Mouse (Mus musculus) heart, postnatal 10 days (tissue): ENCODE measurements around the gene Armh1. TPM values are rescaled to one million over a fixed set of nuclear protein-coding genes. Genes with fewer than 3 reads are reported as not detected.

Experiments
- DNase-seq, 2 experiments: peaks; one replicate each; pipeline ENCODE4 v3.0.0; 2021
- intact Hi-C: fragments of 180-260 bp; cut with DNase I; formaldehyde crosslinking; loops from one replicate; pipeline ENCODE4 v1.15.1; 2025
- total RNA-seq, 2 experiments: library from RNA; stranded (reverse); gene quantifications; 2 replicates each; pipeline ENCODE4 v1.2.3; 2021

Gene Armh1
- under 1 TPM; 0.35 to 0.38 TPM for total RNA-seq

- intact Hi-C loops: no loop called here
- peak; percentile 95 for DNase-seq
Measured at GRCm38 (mm10) chr4:117251801-117252316, at the start of gene Armh1, which contains the start of gene Tmem53. Gene Armh1 (minus strand): TSS chr4:117252125. Gene Tmem53 (plus strand): TSS chr4:117251951.

- intact Hi-C loops: no loop called here
- DNase-seq: no peak
Measured at GRCm38 (mm10) chr4:117299921-117300320, 48.0 kb upstream of the Armh1 start.

GRCm38 (mm10) chr4:117297819-117298218 lies 45.9 kb upstream of the Armh1 start:
- intact Hi-C loops: no loop called here
- DNase-seq: no peak

GRCm38 (mm10) chr4:117296849-117297593 lies 45.1 kb upstream of the Armh1 start:
- intact Hi-C loops: no loop called here

GRCm38 (mm10) chr4:117291696-117292095 lies 39.8 kb upstream of the Armh1 start:
- intact Hi-C loops: no loop called here

More at GRCm38 (mm10) chr4:117296849-117297593, 45.1 kb upstream of the Armh1 start:
- DNase-seq: no peak

GRCm38 (mm10) chr4:117288927-117289801 lies 37.2 kb upstream of the Armh1 start:
- intact Hi-C loops: no loop called here
- DNase-seq: peak; percentile 83 to 84

More at GRCm38 (mm10) chr4:117291696-117292095, 39.8 kb upstream of the Armh1 start:
- no peak for DNase-seq

- DNase-seq: no peak
- intact Hi-C loops: no loop called here
Measured at GRCm38 (mm10) chr4:117288277-117288926, 36.5 kb upstream of the Armh1 start.

- no peak for DNase-seq
- intact Hi-C loops: no loop called here
Measured at GRCm38 (mm10) chr4:117284363-117284762, 32.4 kb upstream of the Armh1 start.

GRCm38 (mm10) chr4:117283271-117284191 lies 31.6 kb upstream of the Armh1 start:
- DNase-seq: no peak
- intact Hi-C loops: no loop called here

- DNase-seq: no peak
- intact Hi-C loops: no loop called here
Measured at GRCm38 (mm10) chr4:117281090-117281845, 29.3 kb upstream of the Armh1 start.

- DNase-seq: no peak
- intact Hi-C loops: no loop called here
Measured at GRCm38 (mm10) chr4:117280397-117280930, 28.5 kb upstream of the Armh1 start.

- DNase-seq: no peak
- intact Hi-C loops: no loop called here
Measured at GRCm38 (mm10) chr4:117279253-117279642, 27.3 kb upstream of the Armh1 start.

GRCm38 (mm10) chr4:117278381-117279252 lies 26.7 kb upstream of the Armh1 start:
- intact Hi-C loops: no loop called here
- no peak for DNase-seq

GRCm38 (mm10) chr4:117277687-117278086 lies 25.8 kb upstream of the Armh1 start:
- intact Hi-C loops: no loop called here
- DNase-seq: no peak

GRCm38 (mm10) chr4:117277021-117277420 lies 25.1 kb upstream of the Armh1 start:
- intact Hi-C loops: no loop called here
- DNase-seq: no peak

- intact Hi-C loops: no loop called here
Measured at GRCm38 (mm10) chr4:117276281-117276711, 24.4 kb upstream of the Armh1 start.

GRCm38 (mm10) chr4:117274720-117275119 lies 22.8 kb upstream of the Armh1 start:
- DNase-seq: peak in 1 of 2 experiments; percentile 54
- intact Hi-C loops: loop anchor here (5.0 kb wide), 1 partner anchor 38 kb away; no protein-coding TSS in a partner anchor

More at GRCm38 (mm10) chr4:117276281-117276711, 24.4 kb upstream of the Armh1 start:
- DNase-seq: no peak
